Mouse (Mus musculus) embryonic fibroblast, embryonic 13.5 days (primary cell): ENCODE measurements around the gene Slc13a1.

Experiments used
- CTCF ChIP-seq: IDR thresholded peaks from 2 replicates; pipeline ENCODE4 v1.5.1; 2011; ENCODE audit warnings: mild to moderate bottlenecking, control low read depth, low read length, moderate library complexity, borderline replicate concordance; ENCODE audit not compliant: insufficient read depth
- POLR2A ChIP-seq: IDR thresholded peaks from 2 replicates; pipeline ENCODE4 v1.6.1; 2011; ENCODE audit warnings: low read depth, mild to moderate bottlenecking, control low read depth, low read length, moderate library complexity

GRCm38 (mm10) chr6:24111614-24112013 lies 56.3 kb downstream of the Slc13a1 start:
- TF ChIP-seq CTCF = no peak
- TF ChIP-seq POLR2A = no peak
